Mouse (Mus musculus): ENCODE measurements around the gene Clec1b. TPM values are rescaled to one million over a fixed set of nuclear protein-coding genes. Genes with fewer than 3 reads are reported as not detected.

Clec1b gene
- 1.6 and 2.1 TPM in 2 replicates for polyA plus RNA-seq (2015; fragmentation: Nextera tagmentation; extraction: Ambion mirVana)

GRCm38 (mm10) chr6:129396997-129397396 is at the start of gene Clec1b:
TSS of gene Clec1b (plus strand) at chr6:129397297.
- H3K4me1 ChIP-seq, result no peaks in the 10 kb centered on the region
- ATAC-seq (ENCODE audit: low FRiP score, low read depth), result no peak
- 90% methylated on average over 8 of the region's 8 CpGs for WGBS
- no peak within 1 kb of the TSS for H3K9ac ChIP-seq
- no peak within 1 kb of the TSS for H3K4me3 ChIP-seq
- H3K9me3 ChIP-seq, result no peaks in the 10 kb centered on the region
- H3K4me2 ChIP-seq (replicated peaks), result no peak within 1 kb of the TSS
- H3K27me3 ChIP-seq, result no peaks in the 10 kb centered on the region
- no peaks in the 10 kb centered on the region for H3K36me3 ChIP-seq
- no peak within 1 kb of the TSS for H3K27ac ChIP-seq

GRCm38 (mm10) chr6:129349524-129350352 is 47.4 kb upstream of the Clec1b start:
- 52% methylated on average over 4 of the region's 4 CpGs for WGBS
- H3K36me3 ChIP-seq, result no peaks in the 10 kb centered on the region
- H3K27me3 ChIP-seq, result no peaks in the 10 kb centered on the region
- H3K4me3 ChIP-seq, result no peak overlapping the region
- H3K27ac ChIP-seq, result no peak overlapping the region
- ATAC-seq (ENCODE audit: low FRiP score, low read depth), result no peak; the same call in 1 of the 2 replicates
- H3K4me1 ChIP-seq, result no peaks in the 10 kb centered on the region
- no peak overlapping the region for H3K9ac ChIP-seq
- H3K4me2 ChIP-seq (replicated peaks), result no peak overlapping the region
- H3K9me3 ChIP-seq, result peaks cover 10% of the 10 kb centered on the region; the same call in 1 of the 2 replicates

- peaks cover 10% of the 10 kb centered on the region; the same call in 1 of the 2 replicates for H3K9me3 ChIP-seq
- no peak overlapping the region for H3K9ac ChIP-seq
- no peaks in the 10 kb centered on the region for H3K36me3 ChIP-seq
- H3K27me3 ChIP-seq, result no peaks in the 10 kb centered on the region
- WGBS, result 86% methylated on average over 3 of the region's 3 CpGs
- no peak overlapping the region for H3K27ac ChIP-seq
- no peak overlapping the region for H3K4me3 ChIP-seq
- no peak overlapping the region for H3K4me2 ChIP-seq (replicated peaks)
- no peaks in the 10 kb centered on the region for H3K4me1 ChIP-seq
- ATAC-seq (ENCODE audit: low FRiP score, low read depth), result no peak
These were observed 46.0 kb upstream of the Clec1b start for GRCm38 (mm10) chr6:129351091-129351490.

DNA sequence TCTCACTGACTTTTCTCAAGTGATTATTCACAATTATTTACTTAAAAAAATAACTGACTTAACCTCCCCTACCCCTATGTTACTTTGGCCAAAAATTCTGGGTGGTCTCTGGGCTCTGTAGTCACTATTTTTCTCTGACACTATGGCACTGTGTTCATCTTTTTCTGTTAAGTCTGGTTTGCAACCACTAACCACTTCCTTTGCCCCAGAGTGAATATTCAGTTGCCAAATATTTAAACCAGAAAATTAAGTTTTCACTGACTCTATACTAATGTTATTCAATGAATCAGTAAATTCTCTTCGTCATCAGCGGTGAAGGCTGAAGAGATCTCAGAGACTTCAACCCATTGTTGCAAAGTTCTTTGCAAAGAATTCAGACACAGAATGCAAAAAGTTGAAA is 41.3 kb upstream of the Clec1b start:
- ATAC-seq (ENCODE audit: low FRiP score, low read depth), result no peak
- WGBS, result 86% methylated on average over 2 of the region's 2 CpGs
- H3K4me3 ChIP-seq, result no peak overlapping the region
- H3K36me3 ChIP-seq, result no peaks in the 10 kb centered on the region
- H3K27me3 ChIP-seq, result no peaks in the 10 kb centered on the region
- no peaks in the 10 kb centered on the region for H3K4me1 ChIP-seq
- H3K9me3 ChIP-seq, result no peaks in the 10 kb centered on the region
- H3K9ac ChIP-seq, result no peak overlapping the region
- no peak overlapping the region for H3K4me2 ChIP-seq (replicated peaks)
- no peak overlapping the region for H3K27ac ChIP-seq

DNA sequence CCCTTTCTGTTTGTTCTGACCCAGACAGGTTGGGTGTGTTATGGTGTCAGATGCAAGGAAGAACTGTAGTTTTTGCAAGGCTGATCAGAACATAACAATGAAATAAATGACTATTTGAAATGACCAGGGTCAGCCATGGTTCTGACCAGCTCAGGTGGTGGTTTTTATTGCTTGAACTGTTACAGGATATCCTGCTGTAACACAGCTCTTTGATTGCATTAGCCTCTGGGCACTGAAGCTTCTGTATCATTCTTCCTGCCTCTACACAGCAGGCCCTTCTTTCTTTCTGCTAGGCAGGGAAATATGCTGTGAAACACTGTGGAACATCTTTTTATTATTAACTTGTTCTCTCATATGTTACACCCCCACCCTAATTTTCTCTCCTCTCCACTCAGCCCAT is 40.7 kb upstream of the Clec1b start:
- H3K27ac ChIP-seq, result no peak overlapping the region
- H3K36me3 ChIP-seq, result no peaks in the 10 kb centered on the region
- no peaks in the 10 kb centered on the region for H3K27me3 ChIP-seq
- no peaks in the 10 kb centered on the region for H3K4me1 ChIP-seq
- no peaks in the 10 kb centered on the region for H3K9me3 ChIP-seq
- no peak overlapping the region for H3K9ac ChIP-seq
- H3K4me2 ChIP-seq (replicated peaks), result no peak overlapping the region
- no peak for ATAC-seq (ENCODE audit: low FRiP score, low read depth)
- no peak overlapping the region for H3K4me3 ChIP-seq

- Histone ChIP-seq H3K4me3 (no peak overlapping the region), H3K27me3 (no peaks in the 10 kb centered on the region), H3K36me3 (no peaks in the 10 kb centered on the region), H3K9me3 (no peaks in the 10 kb centered on the region), H3K9ac (no peak overlapping the region), H3K4me1 (no peaks in the 10 kb centered on the region), H3K4me2 (replicated peaks) (no peak overlapping the region), H3K27ac (no peak overlapping the region)
- 87% methylated on average over 2 of the region's 2 CpGs for WGBS
- no peak for ATAC-seq (ENCODE audit: low FRiP score, low read depth)
These were observed 37.6 kb upstream of the Clec1b start for GRCm38 (mm10) chr6:129359515-129359914.

DNA sequence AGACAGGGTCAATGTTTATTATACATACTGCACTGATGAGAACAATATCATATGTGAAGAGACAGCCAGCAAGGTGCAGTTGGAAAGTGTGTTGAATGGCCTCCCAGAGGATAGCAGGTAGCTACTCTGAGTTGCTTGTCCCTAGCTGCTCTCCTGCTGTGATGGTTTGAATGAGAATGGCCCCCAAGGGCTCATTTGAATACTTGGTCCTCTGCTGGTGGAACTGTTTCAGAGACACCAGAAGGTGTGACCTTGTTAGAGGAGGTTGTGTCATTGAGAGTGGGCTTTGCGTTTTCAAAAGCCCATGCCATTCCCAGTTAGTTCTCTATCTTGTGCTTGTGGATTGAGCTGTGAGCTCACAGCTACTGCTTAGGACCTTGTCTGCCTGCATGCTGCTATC is 33.2 kb upstream of the Clec1b start:
- no peak overlapping the region for H3K27ac ChIP-seq
- H3K9ac ChIP-seq, result no peak overlapping the region
- no peaks in the 10 kb centered on the region for H3K27me3 ChIP-seq
- H3K4me3 ChIP-seq, result no peak overlapping the region
- WGBS, result 29% methylated on average over 1 of the region's 1 CpGs
- no peak overlapping the region for H3K4me2 ChIP-seq (replicated peaks)
- no peaks in the 10 kb centered on the region for H3K36me3 ChIP-seq
- no peaks in the 10 kb centered on the region for H3K4me1 ChIP-seq
- no peak for ATAC-seq (ENCODE audit: low FRiP score, low read depth)
- H3K9me3 ChIP-seq, result no peaks in the 10 kb centered on the region

- H3K27me3 ChIP-seq, result no peaks in the 10 kb centered on the region
- peak; percentile 40; the same call in 1 of the 2 replicates for ATAC-seq (ENCODE audit: low FRiP score, low read depth)
- H3K27ac ChIP-seq, result no peak overlapping the region
- no peaks in the 10 kb centered on the region for H3K36me3 ChIP-seq
- no peak overlapping the region for H3K4me2 ChIP-seq (replicated peaks)
- no peaks in the 10 kb centered on the region for H3K4me1 ChIP-seq
- H3K4me3 ChIP-seq, result no peak overlapping the region
- H3K9me3 ChIP-seq, result no peaks in the 10 kb centered on the region
- no peak overlapping the region for H3K9ac ChIP-seq
- WGBS, result 20% methylated on average over 6 of the region's 6 CpGs
These were observed 31.1 kb upstream of the Clec1b start for GRCm38 (mm10) chr6:129365959-129366359.

DNA sequence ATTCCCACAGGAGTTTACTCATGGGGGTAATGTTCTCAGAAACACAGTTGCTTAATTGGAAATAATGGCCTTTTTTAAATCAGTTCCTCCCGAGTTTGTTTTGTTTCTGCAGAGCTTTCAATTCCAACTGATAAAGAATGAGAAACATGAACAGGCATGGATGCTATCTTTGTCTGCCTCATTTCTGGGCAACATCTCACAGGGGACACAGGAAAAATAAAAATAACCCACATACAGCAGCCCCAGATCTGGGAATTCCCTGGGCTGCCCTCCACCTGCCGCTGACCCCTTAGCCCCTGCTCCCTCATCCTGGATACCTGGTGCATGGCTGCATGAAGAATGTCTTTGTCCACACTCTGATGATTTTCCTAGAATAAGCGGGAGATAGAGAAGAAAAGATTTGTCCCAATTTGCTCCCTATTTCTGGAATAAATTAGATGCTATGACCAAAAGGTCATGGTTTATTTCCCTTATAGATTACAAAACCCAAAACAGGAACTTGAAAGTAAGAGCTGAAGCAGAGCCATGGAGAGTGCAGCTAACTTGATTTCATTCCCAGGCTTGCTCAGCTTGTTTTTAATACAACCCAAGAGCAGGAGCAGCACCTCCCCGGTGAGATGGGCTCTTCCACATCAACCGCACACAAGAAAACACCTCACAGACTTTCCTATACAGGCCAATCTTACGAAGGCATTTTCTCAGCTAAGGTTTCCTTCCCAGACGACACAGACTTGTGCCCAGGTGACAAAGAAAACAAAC is 27.5 kb upstream of the Clec1b start:
- no peaks in the 10 kb centered on the region for H3K9me3 ChIP-seq
- no peak overlapping the region for H3K9ac ChIP-seq
- no peaks in the 10 kb centered on the region for H3K4me1 ChIP-seq
- WGBS, result 67% methylated on average over 7 of the region's 7 CpGs
- no peaks in the 10 kb centered on the region for H3K27me3 ChIP-seq
- no peak overlapping the region for H3K27ac ChIP-seq
- no peaks in the 10 kb centered on the region for H3K36me3 ChIP-seq
- no peak overlapping the region for H3K4me2 ChIP-seq (replicated peaks)
- no peak for ATAC-seq (ENCODE audit: low FRiP score, low read depth)
- no peak overlapping the region for H3K4me3 ChIP-seq

DNA sequence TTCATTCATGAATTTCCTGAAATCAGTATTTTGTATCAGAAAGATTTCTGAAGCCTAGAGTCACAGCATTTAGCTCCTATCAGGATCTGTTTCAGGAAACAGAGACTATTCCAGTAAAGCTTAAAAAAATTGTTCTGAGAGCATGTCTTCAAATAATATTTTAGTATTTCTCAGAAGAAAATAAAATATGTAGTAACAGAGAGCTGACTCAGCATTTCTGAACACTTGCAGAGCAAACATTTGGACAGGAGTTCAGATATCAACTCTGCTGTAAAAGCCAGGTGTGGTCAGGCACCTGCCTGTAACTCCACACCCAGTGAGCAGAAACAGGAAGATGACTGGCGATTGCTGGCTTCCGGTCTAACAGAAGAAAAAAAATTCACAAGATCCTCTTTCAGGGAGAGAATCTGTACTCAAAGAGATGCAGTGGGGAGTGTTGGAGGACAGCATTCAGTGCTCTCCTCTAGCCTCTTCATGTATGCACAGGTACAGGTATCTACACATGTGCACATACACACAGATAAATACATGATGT is 22.1 kb upstream of the Clec1b start:
- 81% methylated on average over 2 of the region's 2 CpGs for WGBS
- ATAC-seq (ENCODE audit: low FRiP score, low read depth), result no peak
- Histone ChIP-seq H3K27me3 (no peaks in the 10 kb centered on the region), H3K9ac (no peak overlapping the region), H3K4me3 (no peak overlapping the region), H3K4me2 (replicated peaks) (no peak overlapping the region), H3K4me1 (no peaks in the 10 kb centered on the region), H3K36me3 (no peaks in the 10 kb centered on the region), H3K9me3 (no peaks in the 10 kb centered on the region; the same call in 1 of the 2 replicates), H3K27ac (no peak overlapping the region)

GRCm38 (mm10) chr6:129380454-129380853 is 16.6 kb upstream of the Clec1b start:
- ATAC-seq (ENCODE audit: low FRiP score, low read depth), result no peak
- no peak overlapping the region for H3K9ac ChIP-seq
- 64% methylated on average over 4 of the region's 4 CpGs for WGBS
- no peaks in the 10 kb centered on the region for H3K36me3 ChIP-seq
- H3K4me1 ChIP-seq, result no peaks in the 10 kb centered on the region
- no peak overlapping the region for H3K27ac ChIP-seq
- no peaks in the 10 kb centered on the region for H3K27me3 ChIP-seq
- no peaks in the 10 kb centered on the region; the same call in 1 of the 2 replicates for H3K9me3 ChIP-seq
- H3K4me3 ChIP-seq, result no peak overlapping the region
- no peak overlapping the region for H3K4me2 ChIP-seq (replicated peaks)

GRCm38 (mm10) chr6:129381736-129382135 is 15.4 kb upstream of the Clec1b start:
- H3K27me3 ChIP-seq, result no peaks in the 10 kb centered on the region
- H3K9ac ChIP-seq, result no peak overlapping the region
- 64% methylated on average over 1 of the region's 1 CpGs for WGBS
- no peak overlapping the region for H3K4me3 ChIP-seq
- H3K27ac ChIP-seq, result no peak overlapping the region
- H3K36me3 ChIP-seq, result no peaks in the 10 kb centered on the region
- no peaks in the 10 kb centered on the region for H3K9me3 ChIP-seq
- H3K4me2 ChIP-seq (replicated peaks), result no peak overlapping the region
- no peaks in the 10 kb centered on the region for H3K4me1 ChIP-seq
- no peak for ATAC-seq (ENCODE audit: low FRiP score, low read depth)

All from limb, embryonic 13.5 days (tissue).